Mouse (Mus musculus) frontal cortex, adult 2 months (tissue): ENCODE measurements around the gene Acsl1. TPM values are rescaled to one million over a fixed set of nuclear protein-coding genes. Genes with fewer than 3 reads are reported as not detected.
"Not testable (repeated sequence)": the region's sequence is repeated elsewhere in the genome, so short reads cannot be mapped to it uniquely, and the experiment has no call there.

Source experiments
- DNase-seq, 2 experiments: peaks; one replicate each; pipeline ENCODE4 v3.0.0; 2022; ENCODE audit warnings: low spot score in 1 of 2; ENCODE audit errors: extremely low spot score in 1 of 2
- polyA plus RNA-seq: library from polyadenylated mRNA; depleted of rRNA; stranded (reverse); fragments of >200 nt; gene quantifications from 2 replicates; pipeline ENCODE4 v1.2.3, GENCODE M21; 2012; rRNA removed

Acsl1 gene
- polyA plus RNA-seq, 1 experiment, result 36.2 TPM

DNA sequence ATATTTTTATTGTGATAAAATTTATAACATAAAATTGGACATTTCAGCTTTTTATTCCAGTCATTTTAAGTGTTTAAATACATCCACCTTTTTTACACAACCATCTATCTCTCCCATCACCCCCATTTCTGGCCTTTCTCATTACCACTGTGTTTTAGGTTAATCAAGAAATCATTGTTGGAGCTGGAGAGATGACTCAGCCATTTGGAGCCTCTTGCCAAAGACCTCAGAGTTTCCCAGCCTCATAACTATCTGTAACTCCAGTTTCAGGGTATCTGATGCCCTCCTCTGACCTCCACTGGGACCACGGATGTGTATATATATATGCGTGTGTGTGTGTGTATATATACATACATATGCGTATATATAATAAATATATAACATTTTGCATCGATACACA is 80.2 kb downstream of the Acsl1 start:
- peak in 1 of 2 experiments; percentile 33 for DNase-seq

DNA sequence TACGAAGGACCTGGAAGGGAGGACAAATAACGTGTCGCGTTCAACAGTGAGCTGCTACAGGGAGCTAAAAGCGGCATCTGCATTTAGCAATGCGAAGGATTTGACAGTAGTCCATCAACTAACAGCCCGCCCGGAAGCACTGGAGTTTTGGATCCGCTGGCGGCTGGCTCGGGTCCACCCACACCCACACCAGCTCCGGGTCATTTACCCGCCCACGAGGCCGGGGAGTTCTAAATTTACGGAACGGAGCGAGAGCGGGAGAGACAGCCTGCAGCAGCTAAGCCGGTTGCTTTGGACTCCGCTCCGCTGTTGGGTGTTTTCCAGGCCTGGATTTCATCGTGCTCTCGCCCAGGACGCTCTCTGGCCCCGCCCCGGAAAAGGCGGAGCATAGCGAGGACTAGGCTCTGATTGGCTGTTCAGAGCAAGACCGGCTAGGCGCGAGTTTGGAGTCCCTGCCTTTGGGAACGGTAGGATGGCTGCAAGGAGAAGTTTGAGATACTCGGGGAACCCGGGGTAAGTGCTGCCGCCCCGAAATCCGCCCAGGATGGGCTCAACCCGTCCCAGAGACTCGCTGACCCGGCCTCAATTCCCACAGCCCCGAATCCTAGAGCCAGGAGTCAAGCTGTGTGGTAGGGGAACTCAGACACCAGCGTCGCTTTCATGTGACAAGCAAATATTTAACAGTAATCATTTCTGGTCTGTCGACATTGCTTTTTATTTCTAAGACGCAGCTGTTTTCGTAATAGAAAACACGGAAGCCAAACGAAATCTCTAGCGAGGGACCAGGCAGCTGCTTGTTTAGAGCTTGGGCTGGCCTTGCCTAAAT is 81.0 kb downstream of the Acsl1 start, which contains the start of gene Cenpu:
Gene Cenpu (plus strand): TSS at position 414 of the 826 bp plus-strand sequence.
- DNase-seq, result peak; percentile 99 to 100

DNA sequence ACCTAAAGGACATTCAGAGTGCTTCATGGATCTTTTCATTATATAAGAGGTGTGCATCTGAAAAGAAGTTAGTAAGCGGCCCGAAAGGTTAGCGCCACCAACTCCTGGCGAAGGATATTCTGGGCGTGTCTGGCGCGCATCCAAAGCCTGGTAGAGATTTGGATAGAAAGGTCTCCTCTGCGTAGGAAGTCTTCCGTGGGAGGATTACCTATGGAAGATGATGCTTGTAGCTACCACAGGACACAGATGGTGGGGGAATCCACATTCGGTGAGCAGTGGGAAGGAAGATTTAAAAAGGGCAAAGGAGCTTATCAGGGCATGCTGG is 81.6 kb downstream of the Acsl1 start:
- DNase-seq, result no peak

DNA sequence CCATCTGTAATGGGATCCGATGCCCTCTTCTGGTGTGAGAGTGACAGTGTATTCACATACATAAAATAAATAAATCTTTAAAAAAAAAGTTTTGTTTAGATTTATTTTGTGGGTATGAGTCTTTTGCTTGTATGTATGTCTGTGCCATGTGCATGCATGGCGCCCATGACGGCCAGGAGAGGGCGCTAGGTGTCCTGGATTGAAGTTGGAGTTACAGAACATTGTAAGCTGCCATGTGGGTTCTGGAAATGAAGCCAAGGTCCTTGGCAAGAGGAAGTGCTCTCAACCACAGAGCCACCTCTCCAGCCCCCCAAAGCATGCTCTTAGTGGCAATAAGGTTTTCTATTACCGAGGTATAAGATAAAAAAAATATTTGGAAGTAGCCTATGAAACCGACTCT is 88.6 kb downstream of the Acsl1 start:
- no peak for DNase-seq

DNA sequence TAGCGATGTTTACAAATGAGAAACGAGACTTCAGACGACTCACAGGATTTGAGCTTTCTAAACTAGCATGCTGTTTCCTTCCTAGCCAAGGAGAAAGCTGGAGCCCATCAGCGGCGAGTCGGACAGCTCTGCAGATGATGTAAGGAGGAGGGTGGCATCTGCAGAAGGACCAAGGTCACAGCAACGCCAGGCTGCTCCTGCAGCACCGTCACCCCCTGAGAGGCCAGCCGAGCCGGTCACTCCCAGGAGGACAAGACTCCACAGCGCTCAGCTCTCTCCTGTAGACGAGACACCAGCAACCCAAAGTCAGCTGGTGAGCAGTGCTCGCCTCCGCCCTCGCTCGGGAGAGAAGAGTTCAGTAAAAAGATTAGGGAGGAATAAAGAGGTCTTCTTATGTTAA is 91.5 kb downstream of the Acsl1 start:
- DNase-seq, result no peak

DNA sequence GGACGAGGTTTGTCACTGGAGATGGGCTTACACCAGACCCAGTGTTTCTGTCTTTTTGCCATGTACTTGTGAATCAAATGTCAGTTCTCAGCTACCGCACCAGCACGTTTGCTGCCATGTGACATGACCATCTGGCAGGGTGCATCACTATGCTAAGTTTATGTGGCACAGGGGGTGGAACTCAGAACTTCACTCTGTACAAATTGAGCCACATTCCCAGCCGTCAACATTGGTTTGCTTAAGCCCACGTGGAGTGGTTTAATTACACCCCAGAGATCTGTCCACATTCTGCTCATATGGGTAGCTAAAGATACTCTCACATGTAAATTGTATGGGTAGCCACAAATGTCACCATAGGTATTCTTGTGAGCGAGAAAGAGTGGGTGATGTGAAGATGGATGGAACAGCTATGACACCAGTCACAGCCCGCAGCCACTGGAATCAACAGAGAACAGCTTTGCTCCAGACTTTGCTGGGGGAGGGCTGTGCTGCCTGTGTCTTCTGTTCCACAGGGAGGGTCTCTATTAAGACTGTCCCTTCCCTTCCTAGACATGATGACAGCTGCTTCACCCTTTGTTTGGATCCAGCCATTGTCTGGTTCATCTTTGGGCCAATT is 96.2 kb downstream of the Acsl1 start:
- DNase-seq, result peak; percentile 89

DNA sequence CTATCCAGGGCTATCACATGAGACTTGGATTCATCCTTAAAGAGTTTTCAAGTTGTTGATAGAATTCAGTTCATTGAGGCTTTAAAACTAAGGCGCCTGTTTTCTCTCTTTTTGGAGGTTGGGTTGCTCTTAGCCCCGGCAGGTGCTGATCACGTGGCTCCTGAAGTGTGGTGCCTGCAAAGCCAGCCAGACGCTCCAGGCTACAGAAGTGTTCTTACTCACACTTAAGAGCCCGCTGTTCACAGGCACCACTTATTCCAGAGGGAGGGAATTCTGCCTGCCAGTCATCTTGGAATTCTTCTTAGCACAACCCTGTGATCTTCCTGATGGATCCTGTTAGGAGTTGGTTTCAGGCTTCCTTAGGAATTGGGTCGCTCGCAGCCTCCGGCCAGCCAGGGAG is 97.1 kb downstream of the Acsl1 start:
- peak in 1 of 2 experiments; percentile 37 for DNase-seq

DNA sequence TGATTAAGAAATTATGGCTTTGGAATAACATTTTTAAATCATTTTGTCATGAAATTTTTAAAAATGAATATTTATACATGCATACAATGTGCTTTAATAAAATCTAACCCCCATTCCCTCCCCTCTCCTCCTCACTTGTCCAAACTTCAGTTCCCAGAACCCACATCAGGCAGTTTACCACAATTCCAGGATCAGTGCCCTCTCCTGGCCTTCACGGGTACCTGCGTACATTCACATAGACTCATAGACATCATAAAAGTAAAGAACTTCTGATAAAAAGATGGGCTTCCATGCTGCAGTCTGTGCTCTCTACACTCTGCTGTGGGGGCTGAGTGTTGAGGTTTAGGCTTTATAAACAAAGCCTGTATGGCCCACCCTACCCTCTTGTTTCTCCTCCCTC is 98.1 kb downstream of the Acsl1 start:
- no peak for DNase-seq

DNA sequence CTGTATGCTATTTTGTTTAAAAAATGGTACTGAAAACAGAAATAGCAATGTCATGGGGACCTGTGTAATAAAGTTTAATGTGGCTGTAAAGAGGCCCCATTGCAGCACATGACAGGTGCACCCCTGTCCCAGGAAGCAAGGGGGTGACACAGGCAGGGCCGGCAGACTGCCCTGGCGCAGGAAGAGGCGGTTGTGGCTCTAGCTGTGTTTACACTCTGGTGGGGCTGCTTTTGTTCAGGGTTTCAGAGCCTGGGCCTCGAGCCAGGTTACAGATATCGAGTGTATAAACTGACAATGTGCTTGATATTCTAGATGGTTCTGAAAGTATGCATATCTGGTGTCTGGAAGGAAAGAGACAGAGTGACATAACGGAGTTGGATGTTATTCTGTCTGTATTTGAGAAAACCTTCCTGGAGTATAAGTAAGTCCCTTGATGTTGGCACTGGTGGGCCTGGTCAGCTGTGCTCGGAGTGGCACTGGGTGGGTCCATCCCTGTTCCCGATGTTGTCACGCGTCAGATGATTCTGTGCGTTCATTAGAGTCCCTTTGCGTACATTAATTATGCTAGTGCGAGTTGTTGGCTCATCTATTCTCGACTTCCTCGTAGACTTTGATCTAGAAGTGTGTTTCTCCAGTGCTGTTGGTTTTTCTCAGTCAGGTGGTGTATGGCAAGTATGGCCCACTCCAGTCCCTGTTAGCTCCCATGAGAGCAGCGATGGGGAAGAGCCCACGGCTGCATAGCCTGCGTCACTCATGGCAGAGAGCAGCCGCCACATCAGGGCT is 99.0 kb downstream of the Acsl1 start:
- DNase-seq, result no peak

DNA sequence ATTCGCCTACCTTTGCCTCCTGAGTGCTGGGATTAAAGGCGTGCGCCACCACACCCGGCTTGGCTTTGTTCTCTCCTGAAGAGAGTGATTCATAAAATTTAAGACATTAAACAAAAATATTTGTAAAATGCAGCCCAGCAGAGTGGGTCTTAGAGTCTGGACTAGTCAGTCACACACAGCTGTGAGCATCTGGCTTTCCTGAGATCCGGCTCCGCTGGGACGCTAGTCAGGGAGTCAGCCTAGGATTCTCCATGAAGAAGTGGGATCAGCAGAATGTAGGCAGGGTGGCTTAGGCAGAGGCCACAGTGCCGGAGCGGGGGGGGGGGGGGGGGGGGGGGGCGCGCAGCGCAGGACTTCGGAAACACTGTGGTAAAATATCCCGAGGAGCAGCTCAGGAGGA is 99.8 kb downstream of the Acsl1 start:
- no peak for DNase-seq

DNA sequence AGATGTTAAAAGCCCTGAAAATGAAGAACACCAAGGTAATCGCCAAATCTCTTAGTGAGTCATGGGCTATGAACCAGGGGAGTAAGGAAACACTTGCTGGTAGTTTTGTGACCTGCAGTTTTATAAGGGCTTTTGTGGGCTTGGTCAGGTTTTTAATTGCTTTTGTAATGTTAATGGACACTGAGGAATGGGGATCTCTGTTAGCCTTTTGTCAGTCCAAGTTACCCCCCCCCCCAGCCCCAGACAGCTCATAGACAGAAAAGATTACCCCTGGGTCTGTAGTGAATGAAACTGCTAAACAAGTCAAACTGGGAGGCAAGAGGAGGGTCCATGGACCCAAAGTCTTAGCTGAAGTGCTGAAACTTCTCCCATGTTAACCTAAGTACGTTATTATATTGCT is 102.6 kb downstream of the Acsl1 start:
- DNase-seq, result no peak

DNA sequence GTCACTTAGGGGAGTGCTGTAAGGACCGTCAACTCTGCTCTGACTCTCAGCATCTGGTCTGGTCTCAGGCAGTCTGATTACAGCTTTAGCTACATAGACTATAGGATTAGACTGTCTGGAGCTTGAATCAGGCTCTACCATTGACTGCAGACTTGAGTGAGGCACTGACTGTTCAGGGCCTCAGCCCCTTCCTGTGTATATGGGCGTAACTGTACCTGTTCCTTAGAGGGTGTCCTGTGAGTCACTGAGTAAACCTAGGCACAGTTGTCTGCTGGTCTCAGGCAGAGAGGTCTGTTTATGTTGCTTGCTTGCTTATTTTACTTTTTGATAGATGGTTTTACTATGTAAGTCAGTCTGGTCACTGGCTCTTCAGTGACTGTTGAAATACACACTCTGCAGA is 103.1 kb downstream of the Acsl1 start:
- DNase-seq, result no peak

DNA sequence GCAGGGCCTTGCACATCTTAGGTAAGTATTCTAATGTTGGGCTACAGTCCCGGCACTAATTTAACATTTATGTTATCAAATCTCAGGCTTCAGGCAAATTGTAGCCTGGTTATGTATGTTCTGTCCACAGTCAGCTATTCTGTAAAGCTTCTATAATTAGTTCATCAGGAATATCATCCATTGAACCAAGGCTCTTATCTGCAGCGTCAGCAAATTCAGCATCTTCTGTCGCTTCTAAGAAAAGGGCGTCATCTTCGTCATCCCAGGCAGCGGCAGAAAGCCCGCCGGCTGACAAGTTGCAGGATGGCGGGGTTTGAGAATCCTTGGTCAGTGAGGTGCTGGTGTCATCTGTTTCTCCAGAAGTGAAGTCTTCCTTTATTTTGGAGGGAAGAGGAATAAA is 108.0 kb downstream of the Acsl1 start:
- no peak for DNase-seq

DNA sequence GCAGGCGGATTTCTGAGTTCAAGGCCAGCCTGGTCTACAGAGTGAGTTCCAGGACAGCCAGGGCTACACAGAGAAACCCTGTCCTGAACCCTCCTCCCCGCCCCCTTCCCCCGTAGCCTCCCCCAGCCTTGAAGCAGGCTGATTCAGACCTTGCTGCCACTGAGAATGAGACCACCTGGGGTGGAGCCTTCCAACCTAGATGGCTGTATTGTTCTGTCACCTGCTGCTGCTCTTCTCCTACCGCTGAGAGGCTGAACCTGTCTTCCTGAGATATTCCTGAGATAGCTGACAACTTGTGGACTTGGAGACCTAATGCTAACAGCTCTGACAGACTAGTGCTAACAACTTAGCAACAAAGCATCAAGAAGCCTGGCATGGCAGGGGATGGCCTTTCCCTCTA is 113.5 kb downstream of the Acsl1 start:
- DNase-seq, result not testable (repeated sequence)

DNA sequence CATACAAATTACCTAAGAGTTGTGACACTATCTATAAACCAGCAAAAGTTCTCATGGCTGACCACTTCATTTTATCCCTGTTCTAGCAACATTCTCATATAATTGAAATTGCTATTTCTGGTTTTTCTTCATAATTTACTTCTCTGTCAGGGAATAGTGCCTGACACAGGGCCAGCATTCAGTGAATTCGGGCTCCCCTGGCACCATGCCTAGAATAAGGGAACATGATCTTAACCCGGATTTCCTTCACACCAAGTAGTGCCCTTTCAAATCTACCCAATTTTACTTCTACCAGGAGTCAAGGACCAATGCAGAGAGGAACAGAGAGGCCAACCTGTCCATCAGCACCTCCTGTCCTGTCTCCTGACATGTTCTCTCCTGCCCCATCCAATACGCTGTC is 114.7 kb downstream of the Acsl1 start:
- DNase-seq, result no peak

Other genes starting within 250 kb of the Acsl1 start
- gene Helt, start 176.4 kb upstream of the Acsl1 start, polyA plus RNA-seq, result 0.18 and 0.34 TPM in 2 replicates
- 2.9 and 4.8 TPM in 2 replicates for gene Cenpu, start 81.0 kb downstream of the Acsl1 start, polyA plus RNA-seq
- gene Primpol, start 146.2 kb downstream of the Acsl1 start, polyA plus RNA-seq, result 2.4 and 2.7 TPM in 2 replicates
- gene Casp3, start 146.3 kb downstream of the Acsl1 start, polyA plus RNA-seq, result 22.5 and 24.7 TPM in 2 replicates